Mouse (Mus musculus) yolk sac, embryonic 10.5 days (tissue): ENCODE measurements around the gene Vmn1r8.
"Not testable (repeated sequence)": the region's sequence is repeated elsewhere in the genome, so short reads cannot be mapped to it uniquely, and the experiment has no call there.

Experiments
- DNase-seq: peaks from one replicate; pipeline ENCODE4 v3.0.0-alpha.2; 2017; ENCODE audit warnings: low spot score

The Vmn1r8 gene

DNA sequence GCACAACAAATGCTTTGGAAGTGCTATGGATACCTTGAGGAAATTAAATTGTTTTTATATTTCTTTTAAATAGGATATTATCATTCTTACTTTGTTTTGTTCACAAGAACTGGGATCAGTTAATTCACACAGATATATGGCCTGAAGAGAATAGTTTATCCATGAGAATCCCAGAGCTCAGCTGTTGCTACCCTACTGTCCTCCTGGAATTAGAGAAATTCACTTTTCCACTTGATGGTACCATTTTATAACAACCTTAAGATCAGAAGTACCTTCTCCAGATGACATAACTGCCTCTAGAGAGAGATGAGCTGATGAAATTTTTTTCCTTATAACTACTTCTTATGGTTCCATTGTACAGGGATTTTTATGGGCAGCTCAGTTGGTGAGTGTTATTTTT lies at the start of gene Vmn1r8:
Vmn1r8 (plus strand) TSS at position 301 of the 400 bp plus-strand sequence.
- DNase-seq: no peak

- DNase-seq: no peak
These were observed 35.1 kb upstream of the Vmn1r8 start, which contains the start of gene Vmn1r6 for GRCm38 (mm10) chr6:56996943-56997342. Gene Vmn1r6, plus strand, starts transcription at chr6:56997243.

- not testable (repeated sequence) for DNase-seq
These were observed 6.9 kb upstream of the Vmn1r8 start, which contains the start of gene Vmn1r7 for GRCm38 (mm10) chr6:57025224-57025623. Gene Vmn1r7, minus strand, starts transcription at chr6:57025324.

DNA sequence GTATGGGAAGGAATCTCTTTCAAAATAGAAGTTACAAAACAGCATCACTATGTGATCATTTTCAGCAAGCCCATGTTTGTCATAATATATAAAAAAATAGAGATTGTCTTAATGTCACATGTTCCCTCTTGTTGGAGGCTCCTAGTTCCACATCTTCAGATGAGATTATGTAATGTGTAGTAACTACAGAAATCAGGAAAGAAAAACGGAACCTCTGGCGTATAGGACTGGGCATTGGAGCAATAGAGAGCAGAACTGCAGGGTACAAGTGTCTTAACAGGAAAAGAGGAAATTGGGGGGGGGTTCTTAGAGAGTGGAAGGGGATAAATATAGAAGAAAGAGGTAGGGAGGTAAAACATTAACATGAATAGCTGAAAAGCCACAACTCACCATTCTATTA lies 2.6 kb downstream of the Vmn1r8 start:
- DNase-seq: no peak

DNA sequence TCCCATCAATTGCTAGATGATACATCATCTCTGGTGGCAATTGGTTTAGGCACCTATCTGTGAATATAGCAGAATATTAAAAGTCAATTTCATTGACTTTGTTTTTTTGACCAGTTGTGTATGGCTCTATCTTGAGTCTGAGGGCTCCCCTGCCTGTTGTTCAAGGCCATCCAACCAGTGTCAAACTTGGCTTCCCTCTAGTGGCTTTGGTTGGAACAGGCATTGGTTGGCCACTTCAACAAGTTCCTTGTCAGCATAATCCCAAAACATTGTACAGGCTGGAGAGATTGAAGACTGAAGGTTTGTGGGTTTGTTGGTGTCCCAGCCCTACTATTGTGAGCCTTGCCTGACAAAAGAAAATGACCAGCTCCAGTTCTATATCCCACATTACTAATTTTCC lies 31.6 kb downstream of the Vmn1r8 start:
- no peak for DNase-seq

GRCm38 (mm10) chr6:57066487-57066886 lies 34.4 kb downstream of the Vmn1r8 start, which contains the start of gene Vmn1r9:
Gene Vmn1r9, plus strand, starts transcription at chr6:57066787.
- no peak for DNase-seq
